Mouse (Mus musculus) embryo, embryonic 11 days (tissue): ENCODE results near the gene Pin4.

Source experiments
- DNase-seq: peaks from one replicate; pipeline ENCODE4 v3.0.0-alpha.2; 2015

Gene Pin4

GRCm38 (mm10) chrX:102157423-102157791 is 38.2 kb downstream of the Pin4 start:
- no peak for DNase-seq

DNA sequence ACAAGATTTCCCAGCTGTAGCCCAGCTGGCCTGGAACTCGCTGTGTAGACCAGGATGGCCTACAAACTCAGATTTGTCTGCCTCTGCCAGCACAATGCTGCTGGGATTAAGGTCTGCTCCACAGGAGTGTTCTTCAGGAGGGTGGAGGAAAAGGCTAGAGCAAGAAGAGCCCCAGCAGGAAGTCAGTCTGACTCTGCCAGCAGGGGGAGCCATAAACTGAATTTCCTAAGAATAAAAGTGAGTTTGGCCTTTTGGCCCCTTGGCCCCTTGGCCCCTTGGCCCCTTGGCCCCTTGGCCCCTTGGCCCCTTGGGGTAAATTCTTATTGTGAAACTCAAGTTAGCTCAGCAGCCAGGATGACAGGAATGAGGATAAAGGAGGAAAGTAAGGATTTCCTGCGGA is 40.5 kb downstream of the Pin4 start:
- peak; percentile 23 for DNase-seq

DNA sequence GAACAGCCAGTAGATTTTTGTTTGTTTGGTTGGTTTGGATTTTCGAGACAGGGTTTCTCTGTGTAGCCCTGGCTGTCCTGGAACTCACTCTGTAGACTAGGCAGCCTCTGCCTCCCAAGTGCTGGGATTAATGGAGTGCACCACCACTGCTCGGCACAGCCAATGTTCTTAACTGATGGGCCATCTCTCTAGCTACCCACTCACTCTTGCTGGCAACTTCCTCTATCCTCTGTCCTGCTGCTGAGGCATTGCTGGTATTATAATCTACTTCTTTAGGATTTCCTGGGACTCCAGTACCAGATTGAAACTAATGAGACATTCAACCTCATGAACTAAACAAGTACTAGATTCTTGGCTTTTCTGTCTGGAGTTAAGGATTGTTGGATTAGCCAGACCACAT is 41.3 kb downstream of the Pin4 start:
- DNase-seq, result no peak

DNA sequence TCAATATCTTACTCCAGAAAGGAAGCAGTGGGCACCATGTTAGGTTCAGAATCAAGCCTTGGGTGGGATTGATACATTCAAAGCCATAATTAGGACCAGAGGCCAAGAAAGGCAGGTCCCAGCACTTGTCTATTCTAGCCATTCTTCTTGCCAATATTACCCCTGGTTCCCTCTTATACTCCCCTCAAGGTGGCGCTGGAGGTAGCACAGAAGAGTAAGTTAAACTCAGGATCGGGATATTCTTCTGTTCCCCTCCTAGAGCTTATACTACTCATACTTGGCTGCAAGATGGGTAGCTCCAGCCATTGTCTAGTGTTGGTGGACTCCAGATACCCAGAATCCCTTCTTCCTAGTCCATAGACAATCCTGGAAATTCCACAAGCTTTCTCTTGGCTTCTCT is 43.8 kb downstream of the Pin4 start:
- no peak for DNase-seq

- no peak for DNase-seq
Measured at GRCm38 (mm10) chrX:102163529-102163928, 44.3 kb downstream of the Pin4 start.

DNA sequence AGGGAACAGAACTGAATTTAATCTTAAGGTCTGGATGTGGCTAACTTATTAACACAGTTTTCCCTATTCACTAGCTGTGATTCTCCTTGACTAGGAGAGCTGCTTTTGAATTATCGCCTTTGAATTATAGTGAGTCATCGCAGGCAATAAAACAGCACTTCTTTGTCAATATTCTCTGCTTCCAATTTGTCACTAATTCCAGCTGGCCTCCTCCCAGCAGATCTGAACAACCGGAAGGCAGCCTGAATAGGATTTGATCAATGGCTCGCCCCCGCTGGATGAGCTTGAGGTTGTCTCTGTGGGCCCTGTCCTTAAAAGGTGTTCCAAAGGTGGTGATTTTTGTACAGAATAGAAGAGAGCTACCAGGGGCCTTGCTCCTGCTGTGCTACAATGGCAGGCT is 47.3 kb downstream of the Pin4 start:
- no peak for DNase-seq

DNA sequence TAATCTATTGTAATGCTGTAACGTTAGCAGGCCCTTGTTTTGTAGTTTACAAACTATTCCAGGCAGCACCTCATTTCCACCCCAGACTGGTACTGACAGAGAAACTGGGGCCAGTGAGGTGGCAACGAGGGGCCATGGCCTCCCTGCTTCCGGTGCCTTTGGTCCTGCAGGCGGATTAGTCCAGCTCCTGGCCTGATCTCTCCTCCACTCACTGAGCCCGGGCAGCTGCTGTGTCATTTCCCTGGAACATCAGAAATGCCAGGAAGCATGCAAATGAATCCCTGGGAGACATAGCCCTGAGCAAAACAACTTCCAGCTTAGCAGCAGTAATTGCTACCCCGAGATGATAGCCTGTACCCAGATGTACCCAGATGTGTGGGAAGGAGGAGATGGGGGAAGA is 47.7 kb downstream of the Pin4 start:
- DNase-seq, result peak; percentile 41

DNA sequence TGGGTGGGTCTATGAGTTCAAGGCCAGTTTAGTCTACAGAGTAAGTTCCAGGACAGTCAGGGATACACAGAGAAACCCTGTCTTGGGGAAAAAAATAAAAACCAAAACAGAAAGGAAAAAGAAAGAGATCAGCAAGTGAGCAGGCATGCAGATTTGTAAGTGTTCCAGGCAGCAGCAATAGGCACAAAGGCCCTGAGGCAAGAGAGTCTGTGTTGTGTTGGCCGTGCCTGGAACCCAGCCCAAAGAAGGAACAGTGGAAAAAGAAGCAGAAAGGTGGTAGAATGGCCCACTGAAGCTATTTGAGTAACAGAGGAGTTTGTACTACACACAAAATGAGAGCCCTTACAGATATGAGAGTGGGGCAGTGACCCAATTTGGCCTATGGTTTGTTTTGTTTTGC is 50.5 kb downstream of the Pin4 start:
- no peak for DNase-seq

- no peak for DNase-seq
Measured at GRCm38 (mm10) chrX:102170135-102170534, 50.9 kb downstream of the Pin4 start.

GRCm38 (mm10) chrX:102170900-102171299 is 51.7 kb downstream of the Pin4 start:
- DNase-seq, result no peak

DNA sequence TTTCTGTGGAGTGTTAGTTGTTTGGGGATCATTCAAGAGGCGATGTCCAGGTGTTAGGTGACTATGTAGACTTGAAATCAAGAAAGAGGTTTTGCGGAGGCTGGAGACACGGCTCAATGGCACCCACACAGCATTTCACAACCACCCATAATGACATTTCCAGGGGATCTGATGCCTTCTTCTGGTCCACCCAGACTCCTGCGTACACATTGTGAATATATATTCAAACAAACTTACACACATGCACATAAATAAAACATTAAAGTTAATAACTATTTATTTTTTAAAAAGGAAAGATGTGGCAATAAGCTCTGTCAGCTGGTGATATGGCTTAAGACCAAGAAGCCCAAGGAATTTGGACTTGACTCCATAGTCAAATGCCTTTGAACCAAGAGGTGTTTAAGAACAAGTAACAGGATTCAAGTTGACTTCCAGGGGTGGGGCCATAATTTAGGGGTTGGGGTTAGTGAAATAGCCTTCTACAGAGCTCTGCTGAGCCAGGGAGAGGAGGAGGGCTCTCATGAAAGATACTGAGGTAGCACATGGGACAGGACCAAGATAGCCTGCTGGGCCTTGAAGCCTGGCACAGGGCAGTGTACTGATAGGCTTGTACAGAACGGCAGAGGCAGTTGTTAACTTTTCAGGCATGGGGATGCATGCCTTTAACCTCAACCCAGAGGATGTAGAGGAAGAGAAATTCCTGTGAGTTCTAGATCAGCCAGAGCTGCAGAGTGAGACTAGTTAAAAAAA is 56.5 kb downstream of the Pin4 start:
- no peak for DNase-seq
